Mouse (Mus musculus) ES-Bruce4 (cell line): Measurements from ENCODE around the gene Ctu1.

Source experiments
- CTCF ChIP-seq: IDR thresholded peaks from one replicate; pipeline ENCODE4 v1.8.1; 2011; ENCODE audit warnings: low read depth, low read length
- EP300 ChIP-seq: IDR thresholded peaks from 2 replicates; pipeline ENCODE4 v1.6.1; 2011; ENCODE audit warnings: low read depth, low read length; ENCODE audit not compliant: insufficient read depth
- POLR2A ChIP-seq: IDR thresholded peaks from one replicate; pipeline ENCODE4 v1.8.1; 2011; ENCODE audit warnings: low read length; ENCODE audit not compliant: insufficient read depth

GRCm38 (mm10) chr7:43623819-43624218 is 48.0 kb upstream of the Ctu1 start:
- no peak for TF ChIP-seq CTCF
- TF ChIP-seq POLR2A = no peak
- TF ChIP-seq EP300 = no peak
